22 mouse cellular contexts compared by ENCODE assay signal in genomic region chr5:116501342-116501741, GRCm38 (mm10).
DNase-seq lines count a peak whose midpoint lies in the region; ATAC-seq and TF ChIP-seq lines count a peak whose summit lies in the region.
"Had no signal": no experiment of that assay in that cellular context is flagged by ENCODE, and none has a peak within 500 bp of the region (broad histone marks: within the 10 kb centered on the region; RNA-seq: fewer than 3 reads in every experiment).

No protein-coding gene starts in this region.

- peak; percentile 16; the same call in 1 of the 2 replicates for ATAC-seq in hindbrain, embryonic 15.5 days (ENCODE audit: low FRiP score, low read depth)
- ATAC-seq in midbrain, embryonic 16.5 days = no peak
- no peak for ATAC-seq in liver, embryonic 11.5 days (replicated peaks; ENCODE audit: low FRiP score)
- no peak for ATAC-seq in heart, embryonic 12.5 days (ENCODE audit: insufficient number of reproducible peaks, low FRiP score)
- ATAC-seq: inflammation-experienced regulatory T-cells, adult 6 months had no signal

- no peak overlapping the region for H3K27ac ChIP-seq in testis, adult 2 months (ENCODE audit: control insufficient read depth, insufficient read depth, low read depth, low read length)
- 0 out of 2 replicates have a peak overlapping the region, but pooled peaks have one; percentile 22 for H3K27ac ChIP-seq in hindbrain, embryonic 15.5 days (replicated peaks)
- peak overlapping the region; percentile 22; the same call in 1 of the 2 replicates for H3K27ac ChIP-seq in midbrain, embryonic 16.5 days (ENCODE audit: low read length)
- no peak overlapping the region for H3K27ac ChIP-seq in liver, embryonic 11.5 days (ENCODE audit: low read depth, low read length)
- H3K27ac ChIP-seq in heart, embryonic 12.5 days (ENCODE audit: poor library complexity, severe bottlenecking) = no peak overlapping the region
- H3K27ac ChIP-seq: kidney, embryonic 15.5 days; left cerebral cortex, adult 2 months; limb, embryonic 12.5 days; liver, embryonic 15.5 days; neural tube, embryonic 12.5 days; stomach, postnatal 0 days had no signal

- peak overlapping the region; percentile 50 for H3K4me3 ChIP-seq in testis, adult 2 months (ENCODE audit: control insufficient read depth, low read depth, low read length)
- no peak overlapping the region for H3K4me3 ChIP-seq in hindbrain, embryonic 15.5 days
- no peak overlapping the region for H3K4me3 ChIP-seq in midbrain, embryonic 16.5 days (ENCODE audit: low read depth, low read length)
- no peak overlapping the region for H3K4me3 ChIP-seq in liver, embryonic 11.5 days (ENCODE audit: low read depth, low read length)
- H3K4me3 ChIP-seq in heart, embryonic 12.5 days = no peak overlapping the region
- H3K4me3 ChIP-seq: erythroblast, embryonic 14.5 days; kidney, embryonic 15.5 days; left cerebral cortex, adult 2 months; limb, embryonic 12.5 days; liver, embryonic 15.5 days; megakaryocyte, embryonic 14.5 days; neural tube, embryonic 12.5 days had no signal

- no peak overlapping the region for H3K9ac ChIP-seq in hindbrain, embryonic 15.5 days
- no peak overlapping the region for H3K9ac ChIP-seq in midbrain, embryonic 16.5 days (ENCODE audit: low read depth, low read length)
- no peak overlapping the region for H3K9ac ChIP-seq in liver, embryonic 11.5 days (ENCODE audit: low read depth, low read length)
- H3K9ac ChIP-seq in heart, embryonic 12.5 days = no peak overlapping the region
- H3K9ac ChIP-seq: kidney, embryonic 15.5 days; limb, embryonic 12.5 days; liver, embryonic 15.5 days; neural tube, embryonic 12.5 days had no signal

- WGBS in hindbrain, embryonic 15.5 days = 27% methylated on average over 15 of the region's 15 CpGs
- WGBS in midbrain, embryonic 16.5 days = 20% methylated on average over 15 of the region's 15 CpGs
- WGBS in liver, embryonic 11.5 days = 73% methylated on average over 15 of the region's 15 CpGs
- 72% methylated on average over 15 of the region's 15 CpGs for WGBS in heart, embryonic 12.5 days

- H3K27me3 ChIP-seq in testis, adult 2 months (ENCODE audit: control insufficient read depth, insufficient read depth, low read length) = no peaks in the 10 kb centered on the region
- no peaks in the 10 kb centered on the region for H3K27me3 ChIP-seq in hindbrain, embryonic 15.5 days
- no peaks in the 10 kb centered on the region for H3K27me3 ChIP-seq in midbrain, embryonic 16.5 days (ENCODE audit: control insufficient read depth, insufficient read depth, low read depth, low read length)
- no peaks in the 10 kb centered on the region for H3K27me3 ChIP-seq in liver, embryonic 11.5 days (replicated peaks; ENCODE audit: control insufficient read depth, insufficient read depth, low read length)
- no peaks in the 10 kb centered on the region for H3K27me3 ChIP-seq in heart, embryonic 12.5 days (replicated peaks)
- H3K27me3 ChIP-seq: limb, embryonic 12.5 days; liver, embryonic 15.5 days; megakaryocyte, embryonic 14.5 days; neural tube, embryonic 12.5 days had no signal

- TF ChIP-seq POLR2A in testis, adult 2 months (IDR thresholded peaks at IDR 0.05; ENCODE audit: control insufficient read depth, low read depth, low read length) = no peak

- no peaks in the 10 kb centered on the region for H3K36me3 ChIP-seq in testis, adult 2 months (ENCODE audit: control insufficient read depth, insufficient read depth, low read length)
- H3K36me3 ChIP-seq in hindbrain, embryonic 15.5 days = no peaks in the 10 kb centered on the region
- no peaks in the 10 kb centered on the region for H3K36me3 ChIP-seq in midbrain, embryonic 16.5 days (ENCODE audit: control insufficient read depth, insufficient read depth, low read length)
- no peaks in the 10 kb centered on the region for H3K36me3 ChIP-seq in liver, embryonic 11.5 days (ENCODE audit: control insufficient read depth, insufficient read depth, low read length)
- no peaks in the 10 kb centered on the region for H3K36me3 ChIP-seq in heart, embryonic 12.5 days
- H3K36me3 ChIP-seq: G1E; kidney, embryonic 15.5 days; limb, embryonic 12.5 days; liver, embryonic 15.5 days; neural tube, embryonic 12.5 days had no signal

- no peak for DNase-seq in testis, postnatal 10 days (ENCODE audit: low spot score)
- DNase-seq in liver, embryonic 11.5 days (ENCODE audit: low spot score) = no peak
- no peak for DNase-seq in cerebellum, postnatal 36 days
- DNase-seq: adrenal gland, postnatal 10 days; cerebellum, adult 8-10 months; heart, adult 18-20 months; lung, postnatal 10 days; right cerebral cortex, adult 18-20 months had no signal

- no peaks in the 10 kb centered on the region for H3K4me1 ChIP-seq in testis, adult 2 months (ENCODE audit: control insufficient read depth, insufficient read depth, low read length)
- peaks cover 51% of the 10 kb centered on the region for H3K4me1 ChIP-seq in hindbrain, embryonic 15.5 days (replicated peaks)
- H3K4me1 ChIP-seq in midbrain, embryonic 16.5 days (ENCODE audit: control insufficient read depth, insufficient read depth, low read length) = peaks cover 19% of the 10 kb centered on the region
- no peaks in the 10 kb centered on the region for H3K4me1 ChIP-seq in liver, embryonic 11.5 days (replicated peaks; ENCODE audit: control insufficient read depth, insufficient read depth, low read length)
- H3K4me1 ChIP-seq in heart, embryonic 12.5 days (replicated peaks) = 0 out of 2 replicates have a peak, but pooled peaks cover 4% of the 10 kb centered on the region
- H3K4me1 ChIP-seq: liver, embryonic 15.5 days; megakaryocyte, embryonic 14.5 days had no signal

- peak overlapping the region; percentile 27 for H3K4me2 ChIP-seq in hindbrain, embryonic 15.5 days
- peak overlapping the region; percentile 23; the same call in 1 of the 2 replicates for H3K4me2 ChIP-seq in midbrain, embryonic 16.5 days (ENCODE audit: low read length)
- no peak overlapping the region for H3K4me2 ChIP-seq in liver, embryonic 11.5 days
- no peak overlapping the region for H3K4me2 ChIP-seq in heart, embryonic 12.5 days
- H3K4me2 ChIP-seq: kidney, embryonic 15.5 days; limb, embryonic 12.5 days; liver, embryonic 15.5 days; neural tube, embryonic 12.5 days had no signal

- no peak for TF ChIP-seq CTCF in testis, adult 2 months (IDR thresholded peaks at IDR 0.05; ENCODE audit: control insufficient read depth, insufficient read depth, insufficient replicate concordance, low read depth, low read length)

- no peaks in the 10 kb centered on the region for H3K9me3 ChIP-seq in hindbrain, embryonic 15.5 days
- no peaks in the 10 kb centered on the region for H3K9me3 ChIP-seq in midbrain, embryonic 16.5 days (replicated peaks; ENCODE audit: control insufficient read depth, low read length, poor library complexity, severe bottlenecking)
- H3K9me3 ChIP-seq in liver, embryonic 11.5 days (ENCODE audit: control insufficient read depth, low read length) = no peaks in the 10 kb centered on the region
- H3K9me3 ChIP-seq in heart, embryonic 12.5 days (replicated peaks) = no peaks in the 10 kb centered on the region
- H3K9me3 ChIP-seq: kidney, embryonic 15.5 days; limb, embryonic 12.5 days; liver, embryonic 15.5 days; neural tube, embryonic 12.5 days had no signal

Comparison
In these comparisons a context has a peak if more than half of its experiments do, and no peak if none do; other contexts are left out.
1. H3K27ac ChIP-seq: peak in hindbrain, embryonic 15.5 days (single experiment) and midbrain, embryonic 16.5 days (single experiment); none in testis, adult 2 months (single experiment), liver, embryonic 11.5 days (single experiment) and heart, embryonic 12.5 days (single experiment).
2. H3K4me2 ChIP-seq: peak in hindbrain, embryonic 15.5 days (single experiment) and midbrain, embryonic 16.5 days (single experiment); none in liver, embryonic 11.5 days (single experiment) and heart, embryonic 12.5 days (single experiment).